Mouse (Mus musculus) erythroblast, embryonic 14.5 days (primary cell): ENCODE measurements around the gene Mbd5.

Source experiments
- GATA1 ChIP-seq: IDR thresholded peaks from 2 replicates; pipeline ENCODE4 v1.6.1; 2012; ENCODE audit warnings: low read length, inconsistent platforms, mixed read lengths
- TAL1 ChIP-seq: IDR thresholded peaks from 3 replicates; pipeline ENCODE4 v1.6.1; 2012; ENCODE audit warnings: low read length, inconsistent platforms, mixed read lengths

DNA sequence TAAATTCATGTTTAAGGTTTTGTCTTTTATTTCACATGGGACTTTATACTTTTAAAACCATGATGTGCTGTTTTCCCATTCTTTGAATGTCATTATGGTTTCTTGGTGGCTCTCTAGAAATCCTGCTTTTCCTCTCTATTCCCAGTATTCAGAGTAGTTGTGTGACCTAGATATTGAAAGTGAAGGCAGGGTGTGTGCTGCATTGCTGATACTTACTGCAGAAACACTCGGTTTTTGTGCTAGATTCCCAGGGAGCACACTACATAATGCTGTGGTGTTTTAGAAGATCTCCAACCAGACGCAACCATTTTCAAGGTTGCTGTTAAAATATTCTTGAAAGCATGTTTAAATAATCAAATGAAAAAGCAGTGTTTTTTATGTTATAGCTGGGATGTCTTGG lies 241.7 kb downstream of the Mbd5 start:
- no peak for TF ChIP-seq TAL1
- TF ChIP-seq GATA1, result no peak
